Mouse (Mus musculus) liver, postnatal 0 days (tissue): ENCODE measurements around the gene Gm44502. TPM values are rescaled to one million over a fixed set of nuclear protein-coding genes. Genes with fewer than 3 reads are reported as not detected.
A peak's percentile ranks its signal among the peaks of the same experiment; 100 is the strongest.

Source experiments
- ATAC-seq: fragments of 200-750 bp; cut with Nextera tagmentation; 2 replicates; pipeline ENCODE4 v1.8.0; 2017; ENCODE audit warnings: mild to moderate bottlenecking, moderate library complexity
- DNase-seq: peaks from one replicate; pipeline ENCODE4 v3.0.0-alpha.2; 2016
- H3K27ac ChIP-seq: fragments of 300-500 bp; sonication (generic); 2 replicates; pipeline ENCODE4 v1.5.1; 2014; ENCODE audit warnings: antibody characterized with exemption, moderate library complexity, mild to moderate bottlenecking, low read depth
- H3K27me3 ChIP-seq: fragments of 300-500 bp; sonication (generic); 2 replicates; pipeline ENCODE4 v1.6.1; 2014; ENCODE audit warnings: low read length, control low read depth, mixed read lengths; ENCODE audit not compliant: insufficient read depth
- H3K36me3 ChIP-seq: fragments of 300-500 bp; sonication (generic); replicated peaks from 2 replicates; pipeline ENCODE4 v1.6.1; 2014; ENCODE audit warnings: mild to moderate bottlenecking, control low read depth, low read length, moderate library complexity, mixed read lengths; ENCODE audit not compliant: insufficient read depth
- H3K4me1 ChIP-seq: fragments of 300-500 bp; sonication (generic); 2 replicates; pipeline ENCODE4 v1.6.1; 2014; ENCODE audit warnings: antibody characterized with exemption, mild to moderate bottlenecking, control low read depth; ENCODE audit not compliant: insufficient read depth
- H3K4me2 ChIP-seq: fragments of 300-500 bp; sonication (generic); 2 replicates; pipeline ENCODE4 v1.6.1; 2014; ENCODE audit warnings: low read depth, mild to moderate bottlenecking, low read length, moderate library complexity, mixed read lengths
- H3K4me3 ChIP-seq: fragments of 300-500 bp; sonication (generic); 2 replicates; pipeline ENCODE4 v1.5.1; 2014; ENCODE audit warnings: low read depth, low read length
- H3K9ac ChIP-seq: fragments of 300-500 bp; sonication (generic); replicated peaks from 2 replicates; pipeline ENCODE4 v1.6.1; 2014; ENCODE audit warnings: mild to moderate bottlenecking, moderate library complexity
- H3K9me3 ChIP-seq: fragments of 300-500 bp; sonication (generic); 2 replicates; pipeline ENCODE4 v1.6.1; 2016; ENCODE audit warnings: mild to moderate bottlenecking, control low read depth, low read length, mixed read lengths
- CTCF ChIP-seq: sonication (generic); IDR thresholded peaks from 2 replicates; pipeline ENCODE4 v1.5.1; 2016; ENCODE audit warnings: antibody characterized with exemption, low read depth
- EP300 ChIP-seq: IDR thresholded peaks from 2 replicates; pipeline ENCODE4 v1.6.1; 2016; ENCODE audit warnings: antibody characterized with exemption, low read depth, mild to moderate bottlenecking
- WGBS: fragments of 180-500 bp; shearing (Covaris S2); extraction: QIAGEN DNeasy Blood & Tissue Kit; methylation state at CpG from one replicate; pipeline ENCODE4 v1.1.7; 2014; ENCODE audit not compliant: insufficient replicate concordance; 5-methylcytosine and 5-hydroxymethylcytosine counted together
- polyA plus RNA-seq: library from polyadenylated mRNA; unstranded; fragments of >200 nt; fragmentation: Nextera tagmentation; extraction: Ambion mirVana; gene quantifications from 2 replicates; pipeline ENCODE4 v1.2.1, GENCODE M21; 2015

Gm44502 gene
- polyA plus RNA-seq, 1 experiment from 2014 or later, result not detected

GRCm38 (mm10) chr15:89421938-89422337 is 7.6 kb downstream of the Gm44502 start:
- no peak overlapping the region for H3K4me2 ChIP-seq
- H3K27me3 ChIP-seq, result no peaks in the 10 kb centered on the region
- no peak overlapping the region for H3K4me3 ChIP-seq
- H3K36me3 ChIP-seq, result peaks cover 37% of the 10 kb centered on the region
- no peaks in the 10 kb centered on the region for H3K4me1 ChIP-seq
- TF ChIP-seq CTCF, result no peak
- no peak for TF ChIP-seq EP300
- ATAC-seq, result no peak
- no peak overlapping the region for H3K27ac ChIP-seq
- DNase-seq, result no peak
- H3K9ac ChIP-seq, result no peak overlapping the region
- no peaks in the 10 kb centered on the region for H3K9me3 ChIP-seq
- WGBS, result 89% methylated on average over 9 of the region's 9 CpGs

DNA sequence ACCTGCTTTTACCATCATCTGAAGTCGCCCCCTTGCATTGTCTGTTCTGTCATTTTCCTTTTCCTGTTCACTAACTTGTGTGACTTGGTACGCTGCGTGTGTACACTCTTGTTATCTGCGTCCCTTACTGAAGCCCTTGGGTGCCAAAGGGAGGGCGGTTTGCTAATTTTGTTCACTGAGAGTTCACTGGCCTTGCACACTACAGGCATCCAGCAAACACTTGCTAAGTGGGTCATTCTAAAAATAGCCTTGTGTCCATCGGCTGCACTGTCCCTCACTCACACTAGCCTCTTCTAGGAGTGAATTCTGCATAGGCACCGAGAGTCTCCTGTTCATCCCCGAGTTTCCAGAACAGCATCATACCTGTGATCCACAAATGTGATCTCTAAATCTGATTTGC is 14.2 kb downstream of the Gm44502 start:
- no peak overlapping the region for H3K4me3 ChIP-seq
- WGBS, result 74% methylated on average over 8 of the region's 8 CpGs
- DNase-seq, result no peak
- no peak overlapping the region for H3K27ac ChIP-seq
- H3K9ac ChIP-seq, result no peak overlapping the region
- TF ChIP-seq EP300 (no peak), CTCF (no peak)
- peak; percentile 74 for ATAC-seq
- H3K4me1 ChIP-seq, result peaks cover 5% of the 10 kb centered on the region; the same call in 1 of the 2 replicates
- no peaks in the 10 kb centered on the region for H3K9me3 ChIP-seq
- no peaks in the 10 kb centered on the region for H3K27me3 ChIP-seq
- H3K36me3 ChIP-seq, result peaks cover 19% of the 10 kb centered on the region
- no peak overlapping the region for H3K4me2 ChIP-seq

GRCm38 (mm10) chr15:89410118-89410517 is 19.4 kb downstream of the Gm44502 start, which contains the start of gene Syce3:
TSS of gene Syce3 (minus strand) at chr15:89410503.
- H3K4me1 ChIP-seq, result peaks cover under 1% of the 10 kb centered on the region; the same call in 1 of the 2 replicates
- no peaks in the 10 kb centered on the region for H3K36me3 ChIP-seq
- H3K4me2 ChIP-seq, result no peak within 1 kb of the TSS
- TF ChIP-seq EP300, result no peak
- TF ChIP-seq CTCF, result no peak
- WGBS, result 83% methylated on average over 24 of the region's 24 CpGs
- peaks cover 5% of the 10 kb centered on the region; the same call in 1 of the 2 replicates for H3K9me3 ChIP-seq
- no peaks in the 10 kb centered on the region for H3K27me3 ChIP-seq
- H3K27ac ChIP-seq, result no peak within 1 kb of the TSS
- H3K4me3 ChIP-seq, result no peak within 1 kb of the TSS
- ATAC-seq (no peak), DNase-seq (no peak)
- no peak within 1 kb of the TSS for H3K9ac ChIP-seq

GRCm38 (mm10) chr15:89406691-89407090 is 22.8 kb downstream of the Gm44502 start:
- Histone ChIP-seq H3K9ac (no peak overlapping the region), H3K36me3 (no peaks in the 10 kb centered on the region), H3K4me2 (no peak overlapping the region), H3K27me3 (no peaks in the 10 kb centered on the region), H3K4me3 (no peak overlapping the region), H3K9me3 (peaks cover 5% of the 10 kb centered on the region; the same call in 1 of the 2 replicates), H3K27ac (no peak overlapping the region), H3K4me1 (no peaks in the 10 kb centered on the region)
- no peak for DNase-seq
- ATAC-seq, result no peak
- TF ChIP-seq EP300 (no peak), CTCF (no peak)

GRCm38 (mm10) chr15:89404831-89405623 is 24.5 kb downstream of the Gm44502 start:
- H3K9ac ChIP-seq, result no peak overlapping the region
- no peak for DNase-seq
- H3K27ac ChIP-seq, result no peak overlapping the region
- no peaks in the 10 kb centered on the region for H3K36me3 ChIP-seq
- no peak overlapping the region for H3K4me3 ChIP-seq
- no peak for ATAC-seq
- no peak overlapping the region for H3K4me2 ChIP-seq
- peaks cover 5% of the 10 kb centered on the region; the same call in 1 of the 2 replicates for H3K9me3 ChIP-seq
- no peaks in the 10 kb centered on the region for H3K27me3 ChIP-seq
- 69% methylated on average over 10 of the region's 10 CpGs for WGBS
- TF ChIP-seq CTCF (no peak), EP300 (no peak)
- no peaks in the 10 kb centered on the region for H3K4me1 ChIP-seq

- no peak overlapping the region for H3K4me3 ChIP-seq
- H3K36me3 ChIP-seq, result no peaks in the 10 kb centered on the region
- no peak overlapping the region for H3K4me2 ChIP-seq
- ATAC-seq (no peak), DNase-seq (no peak)
- no peaks in the 10 kb centered on the region; the same call in 1 of the 2 replicates for H3K4me1 ChIP-seq
- 78% methylated on average over 1 of the region's 1 CpGs for WGBS
- H3K27ac ChIP-seq, result no peak overlapping the region
- no peaks in the 10 kb centered on the region for H3K27me3 ChIP-seq
- no peak overlapping the region for H3K9ac ChIP-seq
- TF ChIP-seq CTCF, result no peak
- TF ChIP-seq EP300, result no peak
- H3K9me3 ChIP-seq, result no peaks in the 10 kb centered on the region; the same call in 1 of the 2 replicates
Measured at GRCm38 (mm10) chr15:89402471-89402870, 27.0 kb downstream of the Gm44502 start.
